Mouse (Mus musculus) hematopoietic multipotent progenitor cell, adult 10-12 weeks (in vitro differentiated cells): Measurements from ENCODE around the gene R3hdm4. TPM values are rescaled to one million over a fixed set of nuclear protein-coding genes. Genes with fewer than 3 reads are reported as not detected.

Experiments used
- polyA plus RNA-seq: library from polyadenylated mRNA; stranded (reverse); fragments of >175 nt; gene quantifications from 2 replicates; pipeline ENCODE4 v1.2.3, GENCODE M21; 2012; ENCODE audit warnings: low replicate concordance

R3hdm4 gene
- 194 and 217 TPM in 2 replicates for polyA plus RNA-seq

GRCm38 (mm10) chr10:79920958-79921535 lies at the start of gene R3hdm4:
TSS of gene R3hdm4 (minus strand) at chr10:79921208.

GRCm38 (mm10) chr10:79970415-79971182 lies 49.6 kb upstream of the R3hdm4 start, which contains the start of gene Grin3b:
TSS of gene Grin3b (plus strand) at chr10:79970715.

GRCm38 (mm10) chr10:79959847-79960601 lies 39.0 kb upstream of the R3hdm4 start, which contains the start of gene Wdr18:
TSS of gene Wdr18 (plus strand) at chr10:79960152.

GRCm38 (mm10) chr10:79926491-79927323 lies 5.7 kb upstream of the R3hdm4 start, which contains the start of gene Arid3a:
TSS of gene Arid3a (plus strand) at chr10:79927043.

GRCm38 (mm10) chr10:79916808-79917531 lies 4.0 kb downstream of the R3hdm4 start, which contains the start of gene Kiss1r:
TSS of gene Kiss1r (plus strand) at chr10:79916971.

GRCm38 (mm10) chr10:79910556-79910955 lies 10.5 kb downstream of the R3hdm4 start, which contains the start of gene Gm26602:
TSS of gene Gm26602 (plus strand) at chr10:79910856.

GRCm38 (mm10) chr10:79908167-79909091 lies 12.6 kb downstream of the R3hdm4 start, which contains the start of gene Med16:
TSS of gene Med16 (minus strand) at chr10:79908923.

GRCm38 (mm10) chr10:79890670-79891069 lies 30.3 kb downstream of the R3hdm4 start, which contains the start of gene Cfd:
TSS of gene Cfd (plus strand) at chr10:79890853.

GRCm38 (mm10) chr10:79886054-79886453 lies 35.0 kb downstream of the R3hdm4 start, which contains the start of gene Elane:
TSS of gene Elane (plus strand) at chr10:79886247.

GRCm38 (mm10) chr10:79874290-79874862 lies 46.6 kb downstream of the R3hdm4 start, which contains the start of the genes Prtn3 and Plppr3:
TSS of gene Prtn3 (plus strand) at chr10:79874476.
TSS of gene Plppr3 (minus strand) at chr10:79874634.

Other genes starting within 250 kb of the R3hdm4 start
- 189 and 251 TPM in 2 replicates for gene Cdc34, start 239.0 kb downstream of the R3hdm4 start, polyA plus RNA-seq
- gene Gzmm, start 232.2 kb downstream of the R3hdm4 start, polyA plus RNA-seq = 2.7 and 3.9 TPM in 2 replicates
- 581 and 590 TPM in 2 replicates for gene Bsg, start 216.7 kb downstream of the R3hdm4 start, polyA plus RNA-seq
- gene Hcn2, start 204.6 kb downstream of the R3hdm4 start, polyA plus RNA-seq = 0.37 and 1.3 TPM in 2 replicates
- 36.7 and 50.9 TPM in 2 replicates for gene Polrmt, start 174.6 kb downstream of the R3hdm4 start, polyA plus RNA-seq
- gene Fgf22, start 166.1 kb downstream of the R3hdm4 start, polyA plus RNA-seq = not detected in 2 replicates
- 177 and 359 TPM in 2 replicates for gene Rnf126, start 154.3 kb downstream of the R3hdm4 start, polyA plus RNA-seq
- 4.2 and 4.3 TPM in 2 replicates for gene Fstl3, start 143.9 kb downstream of the R3hdm4 start, polyA plus RNA-seq
- gene Prss57, start 130.2 kb downstream of the R3hdm4 start, polyA plus RNA-seq = 0.31 and 0.33 TPM in 2 replicates
- gene Palm, start 127.6 kb downstream of the R3hdm4 start, polyA plus RNA-seq = 23.6 and 106 TPM in 2 replicates
- 0.25 and 0.27 TPM in 2 replicates for gene Misp, start 100.2 kb downstream of the R3hdm4 start, polyA plus RNA-seq
- gene Ptbp1, start 66.8 kb downstream of the R3hdm4 start, polyA plus RNA-seq = 339 and 505 TPM in 2 replicates
- 14.3 and 43.0 TPM in 2 replicates for gene Prtn3, start 46.7 kb downstream of the R3hdm4 start, polyA plus RNA-seq
- gene Plppr3, start 46.6 kb downstream of the R3hdm4 start, polyA plus RNA-seq = 0.57 and 2.3 TPM in 2 replicates
- 11.5 and 13.6 TPM in 2 replicates for gene Elane, start 35.0 kb downstream of the R3hdm4 start, polyA plus RNA-seq
- gene Cfd, start 30.4 kb downstream of the R3hdm4 start, polyA plus RNA-seq = not detected in 2 replicates
- 45.3 and 64.9 TPM in 2 replicates for gene Med16, start 12.3 kb downstream of the R3hdm4 start, polyA plus RNA-seq
- gene Gm26602, start 10.4 kb downstream of the R3hdm4 start, polyA plus RNA-seq = 0.88 TPM in 1 of 2 replicates, not detected in the other
- 1.2 and 3.0 TPM in 2 replicates for gene Kiss1r, start 4.2 kb downstream of the R3hdm4 start, polyA plus RNA-seq
- gene Arid3a, start 5.8 kb upstream of the R3hdm4 start, polyA plus RNA-seq = 90.3 and 327 TPM in 2 replicates
- 29.7 and 32.3 TPM in 2 replicates for gene Wdr18, start 38.9 kb upstream of the R3hdm4 start, polyA plus RNA-seq
- gene Grin3b, start 49.5 kb upstream of the R3hdm4 start, polyA plus RNA-seq = 0.17 and 0.43 TPM in 2 replicates
- gene Tmem259, start 63.1 kb upstream of the R3hdm4 start, polyA plus RNA-seq = 311 and 927 TPM in 2 replicates
- gene Cnn2, start 67.4 kb upstream of the R3hdm4 start, polyA plus RNA-seq = 876 and 1,258 TPM in 2 replicates
- 42.0 and 76.1 TPM in 2 replicates for gene Abca7, start 75.3 kb upstream of the R3hdm4 start, polyA plus RNA-seq
- gene Arhgap45, start 95.4 kb upstream of the R3hdm4 start, polyA plus RNA-seq = 660 and 1,623 TPM in 2 replicates
- 68.4 and 166 TPM in 2 replicates for gene Polr2e, start 118.6 kb upstream of the R3hdm4 start, polyA plus RNA-seq
- 298 and 797 TPM in 2 replicates for gene Gpx4, start 126.0 kb upstream of the R3hdm4 start, polyA plus RNA-seq
- 99.1 and 152 TPM in 2 replicates for gene Sbno2, start 184.4 kb upstream of the R3hdm4 start, polyA plus RNA-seq
- 99.1 and 132 TPM in 2 replicates for gene Stk11, start 194.6 kb upstream of the R3hdm4 start, polyA plus RNA-seq
- gene Atp5d, start 217.4 kb upstream of the R3hdm4 start, polyA plus RNA-seq = 650 and 864 TPM in 2 replicates
- 25.3 and 46.2 TPM in 2 replicates for gene Cbarp, start 219.6 kb upstream of the R3hdm4 start, polyA plus RNA-seq
- 365 and 523 TPM in 2 replicates for gene Midn, start 227.1 kb upstream of the R3hdm4 start, polyA plus RNA-seq
- gene Cirbp, start 244.8 kb upstream of the R3hdm4 start, polyA plus RNA-seq = 157 and 188 TPM in 2 replicates